Mouse (Mus musculus) lung, postnatal 0 days (tissue): ENCODE results near the gene Pigm.

Experiments used
- CTCF ChIP-seq: IDR thresholded peaks from 2 replicates; pipeline ENCODE4 v1.5.1; 2016; ENCODE audit warnings: antibody characterized with exemption, mild to moderate bottlenecking
- EP300 ChIP-seq: IDR thresholded peaks from 2 replicates; pipeline ENCODE4 v1.6.1; 2016; ENCODE audit warnings: antibody characterized with exemption, mild to moderate bottlenecking, control low read depth

DNA sequence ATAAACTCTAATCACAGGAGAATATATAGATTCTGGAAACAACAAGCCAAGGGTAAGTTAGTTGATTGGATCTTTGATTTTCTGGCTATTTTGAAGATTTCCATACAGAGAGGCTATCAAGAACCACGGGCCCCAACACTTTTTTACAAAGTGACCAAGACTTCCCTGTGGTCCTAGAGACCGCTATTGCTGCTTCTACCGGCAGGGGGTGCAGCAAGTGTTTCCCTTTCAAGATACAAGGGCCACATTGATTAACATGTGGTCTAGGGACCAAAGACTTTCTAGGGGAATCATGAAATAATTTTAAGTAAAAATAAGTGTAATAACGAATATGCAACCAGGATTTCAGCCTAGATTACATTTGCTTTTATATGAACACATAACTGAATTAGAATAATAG lies 34.5 kb downstream of the Pigm start:
- peak; percentile 81 for TF ChIP-seq CTCF
- no peak for TF ChIP-seq EP300
